Mouse (Mus musculus): ENCODE measurements around the gene Socs7. TPM values are rescaled to one million over a fixed set of nuclear protein-coding genes. Genes with fewer than 3 reads are reported as not detected.
"Not testable (repeated sequence)": the region's sequence is repeated elsewhere in the genome, so short reads cannot be mapped to it uniquely, and the experiment has no call there.

Socs7 gene
- polyA plus RNA-seq, 1 experiment from 2014 or later, result 3.6 TPM

- Histone ChIP-seq H3K27ac (no peak overlapping the region), H3K4me3 (no peak overlapping the region), H3K27me3 (no peaks in the 10 kb centered on the region), H3K36me3 (no peaks in the 10 kb centered on the region), H3K4me1 (peaks cover 17% of the 10 kb centered on the region), H3K9me3 (no peaks in the 10 kb centered on the region), H3K9ac (no peak overlapping the region), H3K4me2 (no peak overlapping the region)
- ATAC-seq (ENCODE audit: borderline replicate concordance, extremely low read depth, low FRiP score, low TSS enrichment), result no peak
- 51% methylated on average over 10 of the region's 10 CpGs for WGBS
Observed at GRCm38 (mm10) chr11:97345446-97345845, 16.9 kb upstream of the Socs7 start.

- Histone ChIP-seq H3K4me2 (no peak overlapping the region), H3K4me1 (peaks cover 17% of the 10 kb centered on the region), H3K9ac (no peak overlapping the region), H3K4me3 (no peak overlapping the region), H3K27ac (no peak overlapping the region), H3K9me3 (no peaks in the 10 kb centered on the region), H3K36me3 (no peaks in the 10 kb centered on the region), H3K27me3 (no peaks in the 10 kb centered on the region)
- ATAC-seq (ENCODE audit: borderline replicate concordance, extremely low read depth, low FRiP score, low TSS enrichment), result no peak
- WGBS, result 74% methylated on average over 9 of the region's 9 CpGs
Observed at GRCm38 (mm10) chr11:97346383-97346782, 16.0 kb upstream of the Socs7 start.

- 67% methylated on average over 9 of the region's 9 CpGs for WGBS
- no peak for ATAC-seq (ENCODE audit: borderline replicate concordance, extremely low read depth, low FRiP score, low TSS enrichment)
- H3K36me3 ChIP-seq, result no peaks in the 10 kb centered on the region
- no peak overlapping the region for H3K4me2 ChIP-seq
- H3K27me3 ChIP-seq, result no peaks in the 10 kb centered on the region
- H3K9me3 ChIP-seq, result no peaks in the 10 kb centered on the region
- H3K27ac ChIP-seq, result no peak overlapping the region
- no peak overlapping the region for H3K9ac ChIP-seq
- H3K4me1 ChIP-seq, result peaks cover 17% of the 10 kb centered on the region
- no peak overlapping the region for H3K4me3 ChIP-seq
Observed at GRCm38 (mm10) chr11:97347291-97347690, 15.1 kb upstream of the Socs7 start.

- Histone ChIP-seq H3K9me3 (no peaks in the 10 kb centered on the region), H3K4me2 (no peak overlapping the region; the same call in 1 of the 2 replicates), H3K27me3 (no peaks in the 10 kb centered on the region), H3K36me3 (no peaks in the 10 kb centered on the region), H3K27ac (peak overlapping the region; percentile 71), H3K4me3 (no peak overlapping the region), H3K4me1 (peaks cover 8% of the 10 kb centered on the region), H3K9ac (no peak overlapping the region)
- WGBS, result 13% methylated on average over 2 of the region's 2 CpGs
- ATAC-seq (ENCODE audit: borderline replicate concordance, extremely low read depth, low FRiP score, low TSS enrichment), result peak; percentile 71
Observed at GRCm38 (mm10) chr11:97350035-97350434, 12.3 kb upstream of the Socs7 start.

- Histone ChIP-seq H3K27ac (no peak within 1 kb of the TSS), H3K4me1 (peaks cover 8% of the 10 kb centered on the region), H3K27me3 (no peaks in the 10 kb centered on the region), H3K9me3 (no peaks in the 10 kb centered on the region), H3K4me3 (no peak within 1 kb of the TSS), H3K36me3 (no peaks in the 10 kb centered on the region), H3K9ac (no peak within 1 kb of the TSS), H3K4me2 (no peak within 1 kb of the TSS)
- WGBS, result 75% methylated on average over 3 of the region's 3 CpGs
- no peak for ATAC-seq (ENCODE audit: borderline replicate concordance, extremely low read depth, low FRiP score, low TSS enrichment)
Observed at GRCm38 (mm10) chr11:97352027-97352684, 10.2 kb upstream of the Socs7 start, which contains the start of gene Gpr179. TSS of gene Gpr179 (minus strand) at chr11:97352077.

- H3K4me3 ChIP-seq, result no peak overlapping the region
- H3K27ac ChIP-seq, result no peak overlapping the region
- H3K4me2 ChIP-seq, result no peak overlapping the region
- H3K9me3 ChIP-seq, result no peaks in the 10 kb centered on the region
- no peak overlapping the region for H3K9ac ChIP-seq
- no peaks in the 10 kb centered on the region for H3K27me3 ChIP-seq
- WGBS, result 49% methylated on average over 4 of the region's 4 CpGs
- peaks cover 8% of the 10 kb centered on the region for H3K4me1 ChIP-seq
- H3K36me3 ChIP-seq, result no peaks in the 10 kb centered on the region
- ATAC-seq (ENCODE audit: borderline replicate concordance, extremely low read depth, low FRiP score, low TSS enrichment), result no peak
Observed at GRCm38 (mm10) chr11:97352935-97353597, 9.3 kb upstream of the Socs7 start.

- 61% methylated on average over 2 of the region's 2 CpGs for WGBS
- Histone ChIP-seq H3K9me3 (no peaks in the 10 kb centered on the region), H3K27ac (no peak overlapping the region), H3K9ac (no peak overlapping the region), H3K36me3 (no peaks in the 10 kb centered on the region), H3K4me1 (peaks cover 7% of the 10 kb centered on the region), H3K4me2 (no peak overlapping the region), H3K4me3 (no peak overlapping the region), H3K27me3 (no peaks in the 10 kb centered on the region)
- no peak for ATAC-seq (ENCODE audit: borderline replicate concordance, extremely low read depth, low FRiP score, low TSS enrichment)
Observed at GRCm38 (mm10) chr11:97354646-97355045, 7.7 kb upstream of the Socs7 start.

- H3K4me2 ChIP-seq, result no peak overlapping the region
- no peak overlapping the region for H3K4me3 ChIP-seq
- peaks cover 3% of the 10 kb centered on the region for H3K4me1 ChIP-seq
- no peak for ATAC-seq (ENCODE audit: borderline replicate concordance, extremely low read depth, low FRiP score, low TSS enrichment)
- no peaks in the 10 kb centered on the region for H3K36me3 ChIP-seq
- WGBS, result 74% methylated on average over 7 of the region's 7 CpGs
- H3K9ac ChIP-seq, result no peak overlapping the region
- H3K9me3 ChIP-seq, result no peaks in the 10 kb centered on the region
- H3K27ac ChIP-seq, result no peak overlapping the region
- no peaks in the 10 kb centered on the region for H3K27me3 ChIP-seq
Observed at GRCm38 (mm10) chr11:97355247-97355646, 7.1 kb upstream of the Socs7 start.

- H3K27ac ChIP-seq; ATAC-seq (ENCODE audit: borderline replicate concordance, extremely low read depth, low FRiP score, low TSS enrichment); H3K4me3 ChIP-seq: not testable (repeated sequence)
Observed at GRCm38 (mm10) chr11:97357663-97358062, 4.7 kb upstream of the Socs7 start.

GRCm38 (mm10) chr11:97362649-97362942, 245 bp downstream of the Socs7 start:
- Histone ChIP-seq H3K36me3 (no peaks in the 10 kb centered on the region), H3K4me3 (peak overlapping the region; percentile 85), H3K4me1 (peaks cover 29% of the 10 kb centered on the region), H3K9ac (peak overlapping the region; percentile 99), H3K4me2 (peak overlapping the region; percentile 84), H3K27ac (peak overlapping the region; percentile 82), H3K27me3 (no peaks in the 10 kb centered on the region), H3K9me3 (no peaks in the 10 kb centered on the region)
- under 1% methylated on average over 39 of the region's 39 CpGs for WGBS
- ATAC-seq (ENCODE audit: borderline replicate concordance, extremely low read depth, low FRiP score, low TSS enrichment), result peak; percentile 50

More at GRCm38 (mm10) chr11:97357663-97358062, 4.7 kb upstream of the Socs7 start:
- H3K36me3 ChIP-seq, H3K4me1 ChIP-seq, H3K27me3 ChIP-seq, H3K4me2 ChIP-seq, H3K9ac ChIP-seq, H3K9me3 ChIP-seq: not testable (repeated sequence)
- WGBS, result 16% methylated on average over 6 of the region's 6 CpGs

- Histone ChIP-seq H3K36me3 (no peaks in the 10 kb centered on the region), H3K27me3 (no peaks in the 10 kb centered on the region), H3K4me1 (peaks cover 33% of the 10 kb centered on the region), H3K4me2 (peak overlapping the region; percentile 84), H3K4me3 (peak overlapping the region; percentile 85), H3K9ac (peak overlapping the region; percentile 99), H3K27ac (peak overlapping the region; percentile 82), H3K9me3 (no peaks in the 10 kb centered on the region)
- ATAC-seq (ENCODE audit: borderline replicate concordance, extremely low read depth, low FRiP score, low TSS enrichment), result 0 out of 2 replicates have a peak, but pooled peaks have one; percentile 19
- under 1% methylated on average over 49 of the region's 49 CpGs for WGBS
Observed at GRCm38 (mm10) chr11:97362943-97363643, 742 bp downstream of the Socs7 start.

GRCm38 (mm10) chr11:97363644-97363995, 1.3 kb downstream of the Socs7 start:
- H3K9me3 ChIP-seq, result no peaks in the 10 kb centered on the region
- H3K4me1 ChIP-seq, result peaks cover 38% of the 10 kb centered on the region
- H3K36me3 ChIP-seq, result no peaks in the 10 kb centered on the region
- 0 out of 2 replicates have a peak overlapping the region, but pooled peaks have one; percentile 82 for H3K27ac ChIP-seq
- H3K4me2 ChIP-seq, result peak overlapping the region; percentile 84
- WGBS, result 1% methylated on average over 7 of the region's 7 CpGs
- H3K27me3 ChIP-seq, result no peaks in the 10 kb centered on the region
- peak overlapping the region; percentile 99 for H3K9ac ChIP-seq
- ATAC-seq (ENCODE audit: borderline replicate concordance, extremely low read depth, low FRiP score, low TSS enrichment), result no peak
- peak overlapping the region; percentile 85 for H3K4me3 ChIP-seq

Data from lung, embryonic 15.5 days (tissue).